Mouse (Mus musculus) hindbrain, postnatal 0 days (tissue): ENCODE measurements around the gene Agbl4. TPM values are rescaled to one million over a fixed set of nuclear protein-coding genes. Genes with fewer than 3 reads are reported as not detected.

ENCODE experiments used
- ATAC-seq: fragments of 200-750 bp; cut with Nextera tagmentation; 2 replicates; pipeline ENCODE4 v1.8.0; 2017; ENCODE audit warnings: mild to moderate bottlenecking, moderate TSS enrichment, moderate library complexity
- DNase-seq: peaks from one replicate; pipeline ENCODE4 v3.0.0-alpha.2; 2015; ENCODE audit warnings: low spot score
- H3K27ac ChIP-seq: fragments of 300-500 bp; sonication (generic); 2 replicates; pipeline ENCODE4 v1.5.1; 2014; ENCODE audit warnings: mild to moderate bottlenecking
- H3K27me3 ChIP-seq: fragments of 300-500 bp; sonication (generic); 2 replicates; pipeline ENCODE4 v1.6.1; 2014; ENCODE audit warnings: low read length, mixed read lengths; ENCODE audit not compliant: insufficient read depth
- H3K36me3 ChIP-seq: fragments of 300-500 bp; sonication (generic); 2 replicates; pipeline ENCODE4 v1.6.1; 2014; ENCODE audit warnings: low read length, mixed read lengths; ENCODE audit not compliant: insufficient read depth
- H3K4me1 ChIP-seq: fragments of 300-500 bp; sonication (generic); 2 replicates; pipeline ENCODE4 v1.6.1; 2014; ENCODE audit warnings: antibody characterized with exemption, low read length, mixed read lengths; ENCODE audit not compliant: insufficient read depth
- H3K4me2 ChIP-seq: fragments of 300-500 bp; sonication (generic); 2 replicates; pipeline ENCODE4 v1.6.1; 2014; ENCODE audit warnings: low read depth, mild to moderate bottlenecking, low read length, moderate library complexity, mixed read lengths
- H3K4me3 ChIP-seq: fragments of 300-500 bp; sonication (generic); 2 replicates; pipeline ENCODE4 v1.5.1; 2014; ENCODE audit warnings: low read length
- H3K9ac ChIP-seq: fragments of 300-500 bp; sonication (generic); replicated peaks from 2 replicates; pipeline ENCODE4 v1.6.1; 2014; ENCODE audit warnings: mild to moderate bottlenecking, low read length, moderate library complexity, mixed read lengths
- H3K9me3 ChIP-seq: fragments of 300-500 bp; sonication (generic); 2 replicates; pipeline ENCODE4 v1.6.1; 2016; ENCODE audit warnings: low read length, mixed read lengths
- CTCF ChIP-seq: IDR thresholded peaks from 2 replicates; pipeline ENCODE4 v1.5.1; 2016; ENCODE audit warnings: antibody characterized with exemption, control low read depth, low read depth
- WGBS: fragments of 180-500 bp; shearing (Covaris S2); extraction: QIAGEN DNeasy Blood & Tissue Kit; methylation state at CpG from one replicate; pipeline ENCODE4 v1.1.7; 2014; 5-methylcytosine and 5-hydroxymethylcytosine counted together
- polyA plus RNA-seq: library from polyadenylated mRNA; unstranded; fragments of >200 nt; fragmentation: Nextera tagmentation; extraction: Ambion mirVana; gene quantifications from 2 replicates; pipeline ENCODE4 v1.2.1, GENCODE M21; 2015
- total RNA-seq: library from RNA; depleted of rRNA; stranded (reverse); fragments of >200 nt; gene quantifications from 2 replicates; pipeline ENCODE4 v1.2.3, GENCODE M21; 2014

Gene Agbl4
- total and polyA plus RNA-seq, 2 experiments from 2014 or later: 2.8 to 3.9 TPM

DNA sequence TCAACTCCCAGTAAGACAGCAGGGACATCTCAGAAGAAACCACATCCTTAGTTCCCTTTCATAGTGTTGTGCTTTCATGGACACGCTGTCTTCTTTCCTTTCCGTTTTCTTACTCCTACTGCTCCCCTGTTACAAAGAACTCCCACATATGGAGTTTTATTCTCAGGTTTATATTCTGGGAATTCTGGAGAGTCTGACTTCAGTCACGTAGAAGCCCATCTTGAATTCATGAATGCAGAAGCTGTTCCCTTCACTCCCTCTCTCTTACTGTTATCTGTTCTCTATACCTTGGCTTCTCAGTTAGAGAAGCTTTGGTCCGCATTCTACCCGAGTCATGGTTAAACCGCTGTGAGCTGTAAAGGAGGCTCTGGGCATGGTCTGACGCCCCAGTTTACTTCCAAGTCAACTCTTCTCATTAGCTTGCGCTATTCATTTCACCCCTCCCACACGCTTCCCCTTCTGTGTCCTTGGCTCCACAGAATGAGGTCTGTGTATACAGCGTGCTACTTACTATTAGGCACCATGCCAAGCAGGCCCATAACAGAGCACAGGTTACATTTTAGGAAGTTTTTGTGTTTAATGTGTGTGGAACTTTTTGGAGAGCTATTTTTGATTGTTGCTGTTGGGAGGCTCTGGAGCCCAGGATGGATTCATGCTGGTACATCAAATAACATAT lies 1186.2 kb downstream of the Agbl4 start:
- H3K9ac ChIP-seq: no peak overlapping the region
- DNase-seq (peak; percentile 42), ATAC-seq (peak; percentile 69)
- H3K27ac ChIP-seq: peak overlapping the region; percentile 15; the same call in 1 of the 2 replicates
- no peak for TF ChIP-seq CTCF
- WGBS: 50% methylated on average over 10 of the region's 10 CpGs
- no peak overlapping the region for H3K4me3 ChIP-seq
- H3K9me3 ChIP-seq: no peaks in the 10 kb centered on the region
- no peak overlapping the region for H3K4me2 ChIP-seq
- no peaks in the 10 kb centered on the region for H3K27me3 ChIP-seq
- H3K36me3 ChIP-seq: no peaks in the 10 kb centered on the region
- peaks cover 7% of the 10 kb centered on the region; the same call in 1 of the 2 replicates for H3K4me1 ChIP-seq

GRCm38 (mm10) chr4:111584286-111584685 lies 1186.8 kb downstream of the Agbl4 start:
- no peak for TF ChIP-seq CTCF
- no peaks in the 10 kb centered on the region for H3K36me3 ChIP-seq
- no peak overlapping the region for H3K9ac ChIP-seq
- H3K27me3 ChIP-seq: no peaks in the 10 kb centered on the region
- WGBS: 68% methylated on average over 7 of the region's 7 CpGs
- H3K27ac ChIP-seq: peak overlapping the region; percentile 15; the same call in 1 of the 2 replicates
- H3K9me3 ChIP-seq: no peaks in the 10 kb centered on the region
- no peak overlapping the region for H3K4me3 ChIP-seq
- no peak overlapping the region for H3K4me2 ChIP-seq
- DNase-seq (no peak), ATAC-seq (0 out of 2 replicates have a peak, but pooled peaks have one; percentile 15)
- peaks cover 7% of the 10 kb centered on the region; the same call in 1 of the 2 replicates for H3K4me1 ChIP-seq

DNA sequence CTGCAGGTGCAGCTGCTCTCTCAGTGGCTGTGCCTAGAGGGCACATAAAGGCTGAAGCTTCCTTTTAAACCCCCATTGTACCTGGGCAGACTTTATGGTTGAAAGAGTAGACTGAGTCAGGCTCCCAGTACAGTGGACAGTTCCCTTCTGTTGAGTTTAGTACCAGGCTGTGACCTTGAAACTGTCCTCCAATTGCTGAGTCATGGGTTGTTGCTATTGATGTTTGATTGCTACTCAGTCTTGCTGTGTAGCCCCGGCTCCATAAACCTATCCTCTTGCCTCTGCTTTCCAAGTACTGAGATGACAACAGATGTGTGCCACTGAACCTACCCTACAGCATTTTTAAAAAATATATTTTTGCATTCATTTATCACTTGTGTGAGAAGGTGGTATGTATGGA lies 1190.8 kb downstream of the Agbl4 start:
- H3K9ac ChIP-seq: no peak overlapping the region
- H3K9me3 ChIP-seq: no peaks in the 10 kb centered on the region
- H3K4me3 ChIP-seq: no peak overlapping the region
- H3K36me3 ChIP-seq: no peaks in the 10 kb centered on the region
- 88% methylated on average over 1 of the region's 1 CpGs for WGBS
- H3K4me1 ChIP-seq: peaks cover 7% of the 10 kb centered on the region; the same call in 1 of the 2 replicates
- DNase-seq: no peak
- TF ChIP-seq CTCF: no peak
- no peaks in the 10 kb centered on the region for H3K27me3 ChIP-seq
- ATAC-seq: no peak
- no peak overlapping the region for H3K4me2 ChIP-seq
- H3K27ac ChIP-seq: no peak overlapping the region

DNA sequence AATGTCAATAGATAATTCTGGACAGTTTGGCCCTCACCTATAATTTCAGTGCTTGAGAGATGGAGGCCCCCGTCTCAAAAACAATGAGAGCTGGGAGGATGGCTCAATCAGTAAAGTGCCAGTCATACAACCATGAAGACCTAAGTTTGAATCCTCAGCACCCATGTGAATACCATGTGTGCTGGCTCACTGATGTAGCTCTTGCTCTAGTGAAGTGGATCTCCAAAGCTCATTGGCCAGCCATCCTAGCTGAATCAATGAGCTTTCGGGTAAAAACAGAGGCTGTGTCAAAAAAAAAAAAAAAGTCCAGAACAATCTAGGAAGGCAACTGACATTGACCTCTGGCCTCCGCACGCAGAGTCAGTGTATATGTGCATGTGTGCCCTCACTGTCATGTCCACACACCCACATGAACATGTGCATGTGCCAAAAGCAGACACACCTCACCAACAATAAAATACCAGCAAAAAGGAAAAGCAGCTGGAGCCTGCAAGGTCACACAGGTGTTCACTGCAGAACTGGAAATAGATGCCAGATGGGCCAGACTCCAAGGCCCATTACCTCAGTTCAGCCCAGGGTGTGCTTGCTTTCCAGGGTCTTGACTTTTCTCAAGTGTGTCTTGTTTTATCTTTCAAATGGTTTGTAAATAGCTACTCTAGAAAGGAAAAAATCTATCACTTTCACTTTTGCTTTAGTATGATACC lies 1192.2 kb downstream of the Agbl4 start:
- no peaks in the 10 kb centered on the region for H3K4me1 ChIP-seq
- ATAC-seq (no peak), DNase-seq (no peak)
- no peaks in the 10 kb centered on the region for H3K36me3 ChIP-seq
- TF ChIP-seq CTCF: no peak
- no peaks in the 10 kb centered on the region for H3K9me3 ChIP-seq
- no peak overlapping the region for H3K4me3 ChIP-seq
- H3K9ac ChIP-seq: no peak overlapping the region
- 88% methylated on average over 4 of the region's 4 CpGs for WGBS
- no peak overlapping the region for H3K4me2 ChIP-seq
- no peaks in the 10 kb centered on the region for H3K27me3 ChIP-seq
- H3K27ac ChIP-seq: no peak overlapping the region

DNA sequence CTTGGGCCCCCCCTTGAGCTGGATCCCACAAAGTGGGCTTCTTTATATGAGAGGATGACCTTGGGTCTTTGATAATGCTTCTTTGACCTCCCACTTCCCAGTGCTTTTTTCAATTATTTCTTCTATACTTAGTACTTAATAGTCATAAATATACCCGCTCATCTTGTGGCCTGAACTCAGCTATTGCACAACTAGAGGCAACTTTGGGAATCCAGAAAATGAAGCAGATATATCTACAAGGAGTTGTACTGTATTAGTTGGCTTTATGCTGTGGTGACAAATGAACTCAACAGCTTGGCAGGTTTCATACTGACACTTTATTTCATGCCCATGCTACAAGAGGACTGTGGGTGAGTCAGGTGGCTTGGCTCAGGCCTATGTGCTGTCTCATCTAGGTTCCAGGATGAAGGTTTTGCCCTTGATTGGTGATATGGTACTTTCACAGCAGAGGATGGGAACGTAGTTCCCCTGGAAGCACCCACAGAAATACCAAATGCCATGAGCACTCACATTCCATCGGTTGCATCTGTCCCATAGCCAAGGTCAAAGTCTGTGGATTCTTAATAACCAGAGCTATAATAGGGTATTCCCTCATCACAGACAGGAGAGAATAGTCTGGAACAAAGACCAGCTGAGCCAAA lies 1197.3 kb downstream of the Agbl4 start:
- Histone ChIP-seq H3K27ac (no peak overlapping the region), H3K4me1 (peaks cover 8% of the 10 kb centered on the region; the same call in 1 of the 2 replicates), H3K36me3 (no peaks in the 10 kb centered on the region), H3K4me3 (no peak overlapping the region), H3K27me3 (no peaks in the 10 kb centered on the region), H3K4me2 (no peak overlapping the region), H3K9me3 (no peaks in the 10 kb centered on the region), H3K9ac (no peak overlapping the region)
- no peak for TF ChIP-seq CTCF
- ATAC-seq (no peak), DNase-seq (no peak)
- WGBS: 95% methylated on average over 3 of the region's 3 CpGs

DNA sequence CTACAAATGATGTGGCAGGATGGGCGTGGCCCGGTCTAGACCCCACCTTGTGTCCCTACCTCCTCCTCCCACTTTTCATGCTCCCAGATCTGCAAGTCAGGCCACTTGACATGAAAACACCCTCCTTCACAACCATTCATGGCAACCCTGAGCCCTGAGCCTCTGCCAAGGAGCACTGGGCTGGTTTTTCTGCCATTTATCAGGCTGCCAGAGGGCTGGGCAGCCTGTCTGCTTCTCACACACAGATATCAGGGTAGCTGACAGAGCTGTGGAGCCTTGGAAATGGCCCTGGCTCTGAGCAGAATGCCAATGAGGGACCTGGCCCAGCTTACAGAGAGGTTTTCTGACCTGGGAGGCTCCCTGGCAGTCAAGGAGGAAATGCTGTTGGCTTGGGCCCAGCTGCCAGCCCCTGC lies 1199.8 kb downstream of the Agbl4 start:
- H3K36me3 ChIP-seq: no peaks in the 10 kb centered on the region
- H3K4me3 ChIP-seq: no peak overlapping the region
- WGBS: 54% methylated on average over 2 of the region's 2 CpGs
- DNase-seq: peak; percentile 86
- no peak overlapping the region for H3K27ac ChIP-seq
- ATAC-seq: peak; percentile 96
- no peak for TF ChIP-seq CTCF
- H3K27me3 ChIP-seq: no peaks in the 10 kb centered on the region
- H3K9me3 ChIP-seq: no peaks in the 10 kb centered on the region
- H3K9ac ChIP-seq: no peak overlapping the region
- peaks cover 8% of the 10 kb centered on the region; the same call in 1 of the 2 replicates for H3K4me1 ChIP-seq
- no peak overlapping the region for H3K4me2 ChIP-seq
